Mouse (Mus musculus): ENCODE results near the gene Polr3gl. TPM values are rescaled to one million over a fixed set of nuclear protein-coding genes. Genes with fewer than 3 reads are reported as not detected.
A peak's percentile ranks its signal among the peaks of the same experiment; 100 is the strongest.

The Polr3gl gene
- total and polyA plus RNA-seq, 2 experiments = 7.0 to 8.2 TPM

DNA sequence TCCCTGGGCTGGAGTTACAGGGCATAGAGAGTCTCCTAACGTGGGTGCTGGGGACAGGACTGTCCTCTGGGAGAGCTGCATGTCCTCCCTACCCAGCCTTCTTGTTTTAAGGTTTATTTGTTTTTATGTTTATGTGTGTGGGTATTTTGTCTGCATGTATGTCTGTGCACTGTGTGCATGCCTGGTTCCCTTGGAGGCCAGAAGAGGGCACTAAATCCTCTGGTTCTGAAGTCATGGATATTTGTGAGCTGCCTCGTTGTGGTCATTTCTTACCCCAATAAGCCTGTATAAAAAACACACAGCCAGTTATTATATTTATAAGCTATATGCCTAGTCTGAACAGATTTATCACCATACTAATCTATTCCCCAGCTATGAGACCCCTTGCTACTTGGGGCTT is 59.7 kb downstream of the Polr3gl start:
- H3K9ac ChIP-seq (ENCODE audit: low read depth, low read length) = no peak overlapping the region
- H3K4me3 ChIP-seq (ENCODE audit: insufficient read depth, low read depth, low read length) = no peak overlapping the region
- no peak for DNase-seq (ENCODE audit: extremely low read depth, low read depth, low spot score)
- no peaks in the 10 kb centered on the region for H3K27me3 ChIP-seq (ENCODE audit: control insufficient read depth, insufficient read depth, low read length)
- H3K79me2 ChIP-seq (ENCODE audit: control insufficient read depth, insufficient read depth, low read length) = no peaks in the 10 kb centered on the region
- peaks cover 3% of the 10 kb centered on the region; the same call in 1 of the 2 replicates for H3K36me3 ChIP-seq (ENCODE audit: control insufficient read depth, insufficient read depth, low read length)
- WGBS = 66% methylated on average over 2 of the region's 2 CpGs
- no peak overlapping the region for H3K27ac ChIP-seq (replicated peaks; ENCODE audit: insufficient read depth, low read depth, low read length)
- no peaks in the 10 kb centered on the region for H3K4me1 ChIP-seq (ENCODE audit: control insufficient read depth, insufficient read depth, low read length)
- TF ChIP-seq CTCF (IDR thresholded peaks at IDR 0.05; ENCODE audit: low read depth, low read length) = peak; percentile 14; the same call in 1 of the 2 replicates
- no peak for TF ChIP-seq POLR2A (IDR thresholded peaks at IDR 0.05; ENCODE audit: extremely low read depth, insufficient read depth, low read length)

GRCm38 (mm10) chr3:96532050-96532449 is 61.9 kb downstream of the Polr3gl start:
- Histone ChIP-seq H3K36me3 (ENCODE audit: control insufficient read depth, insufficient read depth, low read length) (peaks cover 16% of the 10 kb centered on the region), H3K9ac (ENCODE audit: low read depth, low read length) (no peak overlapping the region), H3K79me2 (ENCODE audit: control insufficient read depth, insufficient read depth, low read length) (no peaks in the 10 kb centered on the region), H3K27ac (replicated peaks; ENCODE audit: insufficient read depth, low read depth, low read length) (no peak overlapping the region), H3K4me1 (ENCODE audit: control insufficient read depth, insufficient read depth, low read length) (peaks cover 11% of the 10 kb centered on the region), H3K4me3 (ENCODE audit: insufficient read depth, low read depth, low read length) (no peak overlapping the region), H3K27me3 (ENCODE audit: control insufficient read depth, insufficient read depth, low read length) (no peaks in the 10 kb centered on the region)
- TF ChIP-seq CTCF (IDR thresholded peaks at IDR 0.05; ENCODE audit: low read depth, low read length) = peak; percentile 78
- TF ChIP-seq POLR2A (IDR thresholded peaks at IDR 0.05; ENCODE audit: extremely low read depth, insufficient read depth, low read length) = no peak
- 26% methylated on average over 7 of the region's 7 CpGs for WGBS
- no peak for DNase-seq (ENCODE audit: extremely low read depth, low read depth, low spot score)

- peak overlapping the region; percentile 1 for H3K9ac ChIP-seq (ENCODE audit: low read depth, low read length)
- WGBS = 31% methylated on average over 9 of the region's 9 CpGs
- peak overlapping the region; percentile 58 for H3K27ac ChIP-seq (replicated peaks; ENCODE audit: insufficient read depth, low read depth, low read length)
- no peaks in the 10 kb centered on the region for H3K79me2 ChIP-seq (ENCODE audit: control insufficient read depth, insufficient read depth, low read length)
- no peaks in the 10 kb centered on the region for H3K27me3 ChIP-seq (ENCODE audit: control insufficient read depth, insufficient read depth, low read length)
- H3K4me1 ChIP-seq (ENCODE audit: control insufficient read depth, insufficient read depth, low read length) = peaks cover 12% of the 10 kb centered on the region
- TF ChIP-seq POLR2A (IDR thresholded peaks at IDR 0.05; ENCODE audit: extremely low read depth, insufficient read depth, low read length) (no peak), CTCF (IDR thresholded peaks at IDR 0.05; ENCODE audit: low read depth, low read length) (no peak)
- H3K36me3 ChIP-seq (ENCODE audit: control insufficient read depth, insufficient read depth, low read length) = peaks cover 16% of the 10 kb centered on the region
- H3K4me3 ChIP-seq (ENCODE audit: insufficient read depth, low read depth, low read length) = no peak overlapping the region
- peak; percentile 97 for DNase-seq (ENCODE audit: extremely low read depth, low read depth, low spot score)
Measured at GRCm38 (mm10) chr3:96528506-96528905, 65.5 kb downstream of the Polr3gl start.

Other genes starting within 250 kb of the Polr3gl start
- gene BC107364, start 141.9 kb downstream of the Polr3gl start, total RNA-seq (2014; rRNA removed) = not detected in 2 replicates
- gene BC107364, start 141.9 kb downstream of the Polr3gl start, polyA plus RNA-seq (2012; rRNA removed) = not detected in 2 replicates
- gene Hfe2, start 69.0 kb downstream of the Polr3gl start, total RNA-seq (2014; rRNA removed) = 29.6 and 36.4 TPM in 2 replicates
- 93.8 and 98.4 TPM in 2 replicates for gene Hfe2, start 69.0 kb downstream of the Polr3gl start, polyA plus RNA-seq (2012; rRNA removed)
- 153 and 159 TPM in 2 replicates for gene Txnip, start 36.2 kb downstream of the Polr3gl start, total RNA-seq (2014; rRNA removed)
- gene Txnip, start 36.2 kb downstream of the Polr3gl start, polyA plus RNA-seq (2012; rRNA removed) = 51.0 and 74.3 TPM in 2 replicates
- not detected in 2 replicates for gene Gm16253, start 17.2 kb downstream of the Polr3gl start, total RNA-seq (2014; rRNA removed)
- gene Gm16253, start 17.2 kb downstream of the Polr3gl start, polyA plus RNA-seq (2012; rRNA removed) = not detected in 2 replicates
- 0.07 TPM in 1 of 2 replicates, not detected in the other for gene Ankrd34a, start 2.5 kb upstream of the Polr3gl start, total RNA-seq (2014; rRNA removed)
- 0.05 and 0.07 TPM in 2 replicates for gene Ankrd34a, start 2.5 kb upstream of the Polr3gl start, polyA plus RNA-seq (2012; rRNA removed)
- gene Lix1l, start 7.0 kb upstream of the Polr3gl start, total RNA-seq (2014; rRNA removed) = 3.0 and 3.1 TPM in 2 replicates
- 2.5 and 3.3 TPM in 2 replicates for gene Lix1l, start 7.0 kb upstream of the Polr3gl start, polyA plus RNA-seq (2012; rRNA removed)
- 11.9 and 12.2 TPM in 2 replicates for gene Rbm8a, start 35.8 kb upstream of the Polr3gl start, total RNA-seq (2014; rRNA removed)
- 6.3 and 7.0 TPM in 2 replicates for gene Rbm8a, start 35.8 kb upstream of the Polr3gl start, polyA plus RNA-seq (2012; rRNA removed)
- gene Pex11b, start 41.2 kb upstream of the Polr3gl start, total RNA-seq (2014; rRNA removed) = 27.1 and 31.4 TPM in 2 replicates
- gene Pex11b, start 41.2 kb upstream of the Polr3gl start, polyA plus RNA-seq (2012; rRNA removed) = 33.8 and 40.8 TPM in 2 replicates
- gene Gm42957, start 41.3 kb upstream of the Polr3gl start, total RNA-seq (2014; rRNA removed) = 0.13 and 0.28 TPM in 2 replicates
- not detected in 2 replicates for gene Gm42957, start 41.3 kb upstream of the Polr3gl start, polyA plus RNA-seq (2012; rRNA removed)
- gene Itga10, start 51.4 kb upstream of the Polr3gl start, total RNA-seq (2014; rRNA removed) = 0.18 and 0.27 TPM in 2 replicates
- 0.30 and 0.57 TPM in 2 replicates for gene Itga10, start 51.4 kb upstream of the Polr3gl start, polyA plus RNA-seq (2012; rRNA removed)
- gene Ankrd35, start 76.0 kb upstream of the Polr3gl start, total RNA-seq (2014; rRNA removed) = under 0.01 TPM in 1 of 2 replicates, not detected in the other
- gene Ankrd35, start 76.0 kb upstream of the Polr3gl start, polyA plus RNA-seq (2012; rRNA removed) = 0.07 TPM in 1 of 2 replicates, not detected in the other
- 1.7 and 2.6 TPM in 2 replicates for gene Pias3, start 102.2 kb upstream of the Polr3gl start, total RNA-seq (2014; rRNA removed)
- gene Pias3, start 102.2 kb upstream of the Polr3gl start, polyA plus RNA-seq (2012; rRNA removed) = 7.3 and 8.1 TPM in 2 replicates
- gene Nudt17, start 114.4 kb upstream of the Polr3gl start, total RNA-seq (2014; rRNA removed) = 0.20 and 0.28 TPM in 2 replicates
- gene Nudt17, start 114.4 kb upstream of the Polr3gl start, polyA plus RNA-seq (2012; rRNA removed) = 0.16 and 0.69 TPM in 2 replicates
- gene Polr3c, start 133.4 kb upstream of the Polr3gl start, total RNA-seq (2014; rRNA removed) = 6.5 and 10.0 TPM in 2 replicates
- gene Polr3c, start 133.4 kb upstream of the Polr3gl start, polyA plus RNA-seq (2012; rRNA removed) = 16.2 and 19.1 TPM in 2 replicates
- gene Rnf115, start 133.5 kb upstream of the Polr3gl start, total RNA-seq (2014; rRNA removed) = 30.5 and 33.6 TPM in 2 replicates
- 12.7 and 12.9 TPM in 2 replicates for gene Rnf115, start 133.5 kb upstream of the Polr3gl start, polyA plus RNA-seq (2012; rRNA removed)
- gene Pdzk1, start 235.1 kb upstream of the Polr3gl start, total RNA-seq (2014; rRNA removed) = 48.5 and 60.4 TPM in 2 replicates
- gene Pdzk1, start 235.1 kb upstream of the Polr3gl start, polyA plus RNA-seq (2012; rRNA removed) = 20.1 and 22.7 TPM in 2 replicates
- gene Cd160, start 235.2 kb upstream of the Polr3gl start, total RNA-seq (2014; rRNA removed) = 0.37 and 0.67 TPM in 2 replicates
- 0.16 and 0.22 TPM in 2 replicates for gene Cd160, start 235.2 kb upstream of the Polr3gl start, polyA plus RNA-seq (2012; rRNA removed)

Data from liver, adult 2 months (tissue).